Mouse (Mus musculus) liver, adult 2 months (tissue): ENCODE measurements around the gene Atp13a3.

Experiments used
- CTCF ChIP-seq: fragments of 200-500 bp; IDR thresholded peaks from 2 replicates; pipeline ENCODE4 v1.5.1; 2011; ENCODE audit warnings: low read depth, low read length, control low read depth
- POLR2A ChIP-seq: fragments of 200-500 bp; IDR thresholded peaks from 2 replicates; pipeline ENCODE4 v1.6.1; 2011; ENCODE audit warnings: low read length, control low read depth; ENCODE audit not compliant: insufficient read depth; ENCODE audit errors: extremely low read depth

GRCm38 (mm10) chr16:30299711-30300277 lies 106.0 kb downstream of the Atp13a3 start:
- TF ChIP-seq CTCF (no peak), POLR2A (no peak)
